Mouse (Mus musculus): Measurements from ENCODE around the gene Zfp326. TPM values are rescaled to one million over a fixed set of nuclear protein-coding genes. Genes with fewer than 3 reads are reported as not detected.

Gene Zfp326
- 38.9 and 49.7 TPM in 2 replicates for total RNA-seq (2014; fragmentation: Nextera tagmentation)
- total RNA-seq (2017), result 18.3 and 34.0 TPM in 2 replicates
- 7.6 and 11.6 TPM in 2 replicates for polyA plus RNA-seq (2012)

GRCm38 (mm10) chr5:105876068-105876924, at the start of gene Zfp326:
Gene Zfp326 (plus strand): TSS chr5:105876565.
- no peaks in the 10 kb centered on the region for H3K9me3 ChIP-seq (replicated peaks)
- peaks cover 8% of the 10 kb centered on the region for H3K36me3 ChIP-seq (replicated peaks)
- no peak for TF ChIP-seq TAL1 (conservative IDR thresholded peaks at IDR 0.05; ENCODE audit: low read depth, low read length)
- no peak for TF ChIP-seq CTCF (IDR thresholded peaks at IDR 0.05; ENCODE audit: low read depth, low read length)
- no peak for TF ChIP-seq GATA2 (IDR thresholded peaks at IDR 0.05; ENCODE audit: borderline replicate concordance, low read depth, low read length)
- TF ChIP-seq POLR2AphosphoS5 (IDR thresholded peaks at IDR 0.05; ENCODE audit: insufficient replicate concordance, low read depth, low read length), result no peak
- no peak for TF ChIP-seq GATA1 (IDR thresholded peaks at IDR 0.05; ENCODE audit: borderline replicate concordance, low read length)
- peaks cover 27% of the 10 kb centered on the region for H3K27me3 ChIP-seq (ENCODE audit: insufficient read depth, low read length)
- peak within 1 kb of the TSS; percentile 83 for H3K4me3 ChIP-seq (ENCODE audit: low read depth, low read length)
- DNase-seq (ENCODE audit: low spot score) (peak; percentile 96), ATAC-seq (ENCODE audit: extremely low read depth, insufficient number of reproducible peaks, low FRiP score, poor library complexity, severe bottlenecking) (peak; percentile 90)
- H3K4me1 ChIP-seq (ENCODE audit: insufficient read depth, low read depth, low read length), result peaks cover 26% of the 10 kb centered on the region

- no peak for TF ChIP-seq GATA2 (IDR thresholded peaks at IDR 0.05; ENCODE audit: borderline replicate concordance, low read depth, low read length)
- TF ChIP-seq GATA1 (IDR thresholded peaks at IDR 0.05; ENCODE audit: borderline replicate concordance, low read length), result no peak
- no peak for TF ChIP-seq TAL1 (conservative IDR thresholded peaks at IDR 0.05; ENCODE audit: low read depth, low read length)
- no peak for TF ChIP-seq POLR2AphosphoS5 (IDR thresholded peaks at IDR 0.05; ENCODE audit: insufficient replicate concordance, low read depth, low read length)
- no peak for TF ChIP-seq CTCF (IDR thresholded peaks at IDR 0.05; ENCODE audit: low read depth, low read length)
- Histone ChIP-seq H3K4me3 (ENCODE audit: low read depth, low read length) (no peak overlapping the region), H3K9me3 (replicated peaks) (peaks cover 45% of the 10 kb centered on the region), H3K36me3 (replicated peaks) (no peaks in the 10 kb centered on the region), H3K4me1 (ENCODE audit: insufficient read depth, low read depth, low read length) (no peaks in the 10 kb centered on the region), H3K27me3 (ENCODE audit: insufficient read depth, low read length) (no peaks in the 10 kb centered on the region)
- DNase-seq (ENCODE audit: low spot score) (no peak), ATAC-seq (ENCODE audit: extremely low read depth, insufficient number of reproducible peaks, low FRiP score, poor library complexity, severe bottlenecking) (no peak)
These were observed 49.4 kb upstream of the Zfp326 start for GRCm38 (mm10) chr5:105826916-105827510.

DNA sequence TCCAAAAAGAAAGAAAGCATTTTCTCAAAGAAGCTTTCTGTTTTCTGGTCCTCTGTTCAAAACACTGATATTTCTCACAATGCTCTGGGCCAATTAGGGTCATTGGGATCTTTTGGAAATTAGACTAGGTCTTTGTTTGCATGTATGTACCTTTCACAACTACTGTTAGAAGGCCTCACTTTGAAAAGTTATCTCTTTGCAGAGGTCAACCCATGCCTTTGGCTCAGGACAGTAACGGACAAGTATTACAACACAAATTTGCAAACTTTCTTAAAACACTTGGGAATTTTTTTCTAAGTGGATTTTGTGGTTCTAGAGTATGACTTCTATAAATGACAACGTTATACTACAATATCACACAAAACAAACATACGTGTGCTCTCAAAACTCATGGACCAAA, 48.3 kb upstream of the Zfp326 start:
- no peak overlapping the region for H3K4me3 ChIP-seq (ENCODE audit: low read depth, low read length)
- no peak for DNase-seq (ENCODE audit: low spot score)
- H3K27me3 ChIP-seq (ENCODE audit: insufficient read depth, low read length), result no peaks in the 10 kb centered on the region
- no peaks in the 10 kb centered on the region for H3K4me1 ChIP-seq (ENCODE audit: insufficient read depth, low read depth, low read length)
- ATAC-seq (ENCODE audit: extremely low read depth, insufficient number of reproducible peaks, low FRiP score, poor library complexity, severe bottlenecking), result no peak
- no peak for TF ChIP-seq GATA2 (IDR thresholded peaks at IDR 0.05; ENCODE audit: borderline replicate concordance, low read depth, low read length)
- no peak for TF ChIP-seq POLR2AphosphoS5 (IDR thresholded peaks at IDR 0.05; ENCODE audit: insufficient replicate concordance, low read depth, low read length)
- no peak for TF ChIP-seq CTCF (IDR thresholded peaks at IDR 0.05; ENCODE audit: low read depth, low read length)
- no peak for TF ChIP-seq GATA1 (IDR thresholded peaks at IDR 0.05; ENCODE audit: borderline replicate concordance, low read length)
- no peak for TF ChIP-seq TAL1 (conservative IDR thresholded peaks at IDR 0.05; ENCODE audit: low read depth, low read length)
- H3K36me3 ChIP-seq (replicated peaks), result no peaks in the 10 kb centered on the region
- H3K9me3 ChIP-seq (replicated peaks), result peaks cover 41% of the 10 kb centered on the region

DNA sequence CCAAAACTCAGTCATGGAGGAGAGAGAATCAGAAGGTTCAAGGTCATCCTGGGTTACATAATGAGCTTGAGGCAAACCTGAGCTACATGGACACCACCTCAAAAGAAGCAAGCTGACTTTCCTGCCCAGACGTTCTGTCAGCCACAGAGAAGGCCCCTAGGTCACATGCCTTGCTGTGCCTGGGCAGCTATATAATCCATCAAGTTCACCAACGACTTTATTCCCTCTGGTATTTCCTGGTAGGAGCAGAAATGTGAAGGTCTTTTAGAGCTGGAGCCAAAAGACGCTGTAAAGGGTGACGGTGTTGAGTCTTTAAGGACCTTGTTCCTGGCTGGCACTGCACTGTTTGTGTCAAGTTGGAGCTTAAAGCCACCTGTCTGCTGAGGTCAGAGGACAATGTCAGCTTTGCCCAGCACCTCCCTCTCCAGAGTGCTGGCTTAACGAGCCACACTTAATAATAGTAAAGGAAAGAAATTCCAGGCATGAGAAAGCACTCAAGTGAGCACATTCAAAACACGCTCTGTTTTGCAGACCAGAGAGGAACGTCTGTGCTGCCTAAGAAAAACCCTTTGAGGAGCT, 47.3 kb upstream of the Zfp326 start:
- no peaks in the 10 kb centered on the region for H3K4me1 ChIP-seq (ENCODE audit: insufficient read depth, low read depth, low read length)
- no peaks in the 10 kb centered on the region for H3K36me3 ChIP-seq (replicated peaks)
- peaks cover 32% of the 10 kb centered on the region for H3K9me3 ChIP-seq (replicated peaks)
- ATAC-seq (ENCODE audit: extremely low read depth, insufficient number of reproducible peaks, low FRiP score, poor library complexity, severe bottlenecking), result no peak
- TF ChIP-seq POLR2AphosphoS5 (IDR thresholded peaks at IDR 0.05; ENCODE audit: insufficient replicate concordance, low read depth, low read length), result no peak
- TF ChIP-seq GATA1 (IDR thresholded peaks at IDR 0.05; ENCODE audit: borderline replicate concordance, low read length), result no peak
- H3K4me3 ChIP-seq (ENCODE audit: low read depth, low read length), result no peak overlapping the region
- no peaks in the 10 kb centered on the region for H3K27me3 ChIP-seq (ENCODE audit: insufficient read depth, low read length)
- no peak for DNase-seq (ENCODE audit: low spot score)

- H3K36me3 ChIP-seq (replicated peaks), result no peaks in the 10 kb centered on the region
- no peak for TF ChIP-seq GATA2 (IDR thresholded peaks at IDR 0.05; ENCODE audit: borderline replicate concordance, low read depth, low read length)
- TF ChIP-seq CTCF (IDR thresholded peaks at IDR 0.05; ENCODE audit: low read depth, low read length), result no peak
- no peak for TF ChIP-seq POLR2AphosphoS5 (IDR thresholded peaks at IDR 0.05; ENCODE audit: insufficient replicate concordance, low read depth, low read length)
- no peak for TF ChIP-seq GATA1 (IDR thresholded peaks at IDR 0.05; ENCODE audit: borderline replicate concordance, low read length)
- TF ChIP-seq TAL1 (conservative IDR thresholded peaks at IDR 0.05; ENCODE audit: low read depth, low read length), result no peak
- no peak for ATAC-seq (ENCODE audit: extremely low read depth, insufficient number of reproducible peaks, low FRiP score, poor library complexity, severe bottlenecking)
- H3K4me1 ChIP-seq (ENCODE audit: insufficient read depth, low read depth, low read length), result no peaks in the 10 kb centered on the region
- H3K4me3 ChIP-seq (ENCODE audit: low read depth, low read length), result no peak overlapping the region
- DNase-seq (ENCODE audit: low spot score), result no peak
- no peaks in the 10 kb centered on the region for H3K27me3 ChIP-seq (ENCODE audit: insufficient read depth, low read length)
- H3K9me3 ChIP-seq (replicated peaks), result peaks cover 29% of the 10 kb centered on the region
These were observed 44.2 kb upstream of the Zfp326 start for GRCm38 (mm10) chr5:105832140-105832539.

GRCm38 (mm10) chr5:105833923-105834322, 42.4 kb upstream of the Zfp326 start:
- Histone ChIP-seq H3K4me1 (ENCODE audit: insufficient read depth, low read depth, low read length) (no peaks in the 10 kb centered on the region), H3K4me3 (ENCODE audit: low read depth, low read length) (no peak overlapping the region), H3K36me3 (replicated peaks) (no peaks in the 10 kb centered on the region), H3K9me3 (replicated peaks) (peaks cover 37% of the 10 kb centered on the region), H3K27me3 (ENCODE audit: insufficient read depth, low read length) (no peaks in the 10 kb centered on the region)
- ATAC-seq (ENCODE audit: extremely low read depth, insufficient number of reproducible peaks, low FRiP score, poor library complexity, severe bottlenecking) (no peak), DNase-seq (ENCODE audit: low spot score) (no peak)
- TF ChIP-seq GATA1 (IDR thresholded peaks at IDR 0.05; ENCODE audit: borderline replicate concordance, low read length) (no peak), POLR2AphosphoS5 (IDR thresholded peaks at IDR 0.05; ENCODE audit: insufficient replicate concordance, low read depth, low read length) (no peak), GATA2 (IDR thresholded peaks at IDR 0.05; ENCODE audit: borderline replicate concordance, low read depth, low read length) (no peak), TAL1 (conservative IDR thresholded peaks at IDR 0.05; ENCODE audit: low read depth, low read length) (no peak), CTCF (IDR thresholded peaks at IDR 0.05; ENCODE audit: low read depth, low read length) (no peak)

Measured in G1E (cell line).